Mouse (Mus musculus): Measurements from ENCODE around the gene Fmo1.

- TF ChIP-seq CTCF (IDR thresholded peaks at IDR 0.05; ENCODE audit: borderline replicate concordance, insufficient read depth, low read depth, low read length) = no peak
- TF ChIP-seq POLR2A (IDR thresholded peaks at IDR 0.05; ENCODE audit: borderline replicate concordance, insufficient read depth, low read length) = no peak
Measured at GRCm38 (mm10) chr1:162859996-162860605, 6.3 kb downstream of the Fmo1 start.
